Mouse (Mus musculus) MEL (cell line): Measurements from ENCODE around the gene Rhov. TPM values are rescaled to one million over a fixed set of nuclear protein-coding genes. Genes with fewer than 3 reads are reported as not detected.

Experiments used
- DNase-seq: peaks from one replicate; pipeline ENCODE4 v3.0.0; 2011; ENCODE audit warnings: low read depth, low spot score
- H3K27ac ChIP-seq: 2 replicates; pipeline ENCODE4 v1.5.1; 2012; ENCODE audit warnings: low read depth, mild to moderate bottlenecking, control low read depth, low read length, moderate library complexity; ENCODE audit not compliant: control insufficient read depth
- H3K27me3 ChIP-seq, 2 experiments: fragments of 150-350 bp in 1 of 2; sonication (generic) in 1 of 2; 2 replicates each; pipeline ENCODE4 v1.6.1; 2012; ENCODE audit warnings: low read length in 2 of 2, mild to moderate bottlenecking in 2 of 2, improper control_type of control experiment in 1 of 2, moderate library complexity in 1 of 2; ENCODE audit not compliant: insufficient read depth in 2 of 2, control insufficient read depth in 1 of 2
- H3K36me3 ChIP-seq, 2 experiments: 2 replicates each; pipeline ENCODE4 v1.6.1; 2012 to 2014; ENCODE audit warnings: low read length in 2 of 2, improper control_type of control experiment in 1 of 2, inconsistent platforms in 1 of 2, mild to moderate bottlenecking in 1 of 2; ENCODE audit not compliant: insufficient read depth in 2 of 2, control insufficient read depth in 1 of 2
- H3K4me1 ChIP-seq, 2 experiments: fragments of 150-350 bp in 1 of 2; sonication (generic) in 1 of 2; 2 replicates each; pipeline ENCODE4 v1.6.1; 2012; ENCODE audit warnings: low read length in 2 of 2, improper control_type of control experiment in 1 of 2, mild to moderate bottlenecking in 1 of 2; ENCODE audit not compliant: insufficient read depth in 2 of 2, control insufficient read depth in 1 of 2
- H3K4me3 ChIP-seq, 2 experiments: fragments of 150-350 bp in 1 of 2; sonication (generic) in 1 of 2; 2 replicates each; pipeline ENCODE4 v1.5.1; 2012; ENCODE audit warnings: low read depth in 2 of 2, low read length in 2 of 2, mild to moderate bottlenecking in 2 of 2, moderate library complexity in 2 of 2, control low read depth in 1 of 2, improper control_type of control experiment in 1 of 2; ENCODE audit not compliant: control insufficient read depth in 1 of 2, insufficient read depth in 1 of 2
- H3K79me2 ChIP-seq: 2 replicates; pipeline ENCODE4 v1.6.1; 2012; ENCODE audit warnings: mild to moderate bottlenecking, low read length, moderate library complexity; ENCODE audit not compliant: control insufficient read depth, poor library complexity, insufficient read depth
- H3K9ac ChIP-seq: 2 replicates; pipeline ENCODE4 v1.6.1; 2012; ENCODE audit warnings: low read depth, mild to moderate bottlenecking, control low read depth, low read length, moderate library complexity; ENCODE audit not compliant: control insufficient read depth, poor library complexity, severe bottlenecking
- H3K9me3 ChIP-seq: fragments of 150-350 bp; sonication (generic); replicated peaks from 2 replicates; pipeline ENCODE4 v1.6.1; 2012; ENCODE audit warnings: mild to moderate bottlenecking, low read length, improper control_type of control experiment, moderate library complexity; ENCODE audit not compliant: insufficient read depth
- BHLHE40 ChIP-seq: IDR thresholded peaks from 2 replicates; pipeline ENCODE4 v1.6.1; 2012; ENCODE audit warnings: low read depth, mild to moderate bottlenecking, inconsistent platforms, low read length, improper control_type of control experiment, borderline replicate concordance
- CHD1 ChIP-seq: IDR thresholded peaks from 2 replicates; pipeline ENCODE4 v1.6.1; 2012; ENCODE audit warnings: low read depth, mild to moderate bottlenecking, inconsistent platforms, low read length, improper control_type of control experiment
- CHD2 ChIP-seq: IDR thresholded peaks from 2 replicates; pipeline ENCODE4 v1.6.1; 2011; ENCODE audit warnings: low read length, improper control_type of control experiment
- E2F4 ChIP-seq: IDR thresholded peaks from 2 replicates; pipeline ENCODE4 v1.6.1; 2011; ENCODE audit warnings: low read depth, low read length, improper control_type of control experiment, borderline replicate concordance
- ELF1 ChIP-seq: IDR thresholded peaks from 2 replicates; pipeline ENCODE4 v1.6.1; 2014; ENCODE audit warnings: low read depth, mild to moderate bottlenecking, inconsistent platforms, low read length, improper control_type of control experiment, moderate library complexity
- EP300 ChIP-seq, 2 experiments: IDR thresholded peaks; 2 replicates each; pipeline ENCODE4 v1.6.1; 2011; ENCODE audit warnings: improper control_type of control experiment in 2 of 2, low read length in 2 of 2, low read depth in 1 of 2, mild to moderate bottlenecking in 1 of 2
- ETS1 ChIP-seq: IDR thresholded peaks from 2 replicates; pipeline ENCODE4 v1.6.1; 2012; ENCODE audit warnings: low read depth, mild to moderate bottlenecking, inconsistent platforms, low read length, improper control_type of control experiment, moderate library complexity
- GABPA ChIP-seq: IDR thresholded peaks from 2 replicates; pipeline ENCODE4 v1.6.1; 2012; ENCODE audit warnings: low read depth, mild to moderate bottlenecking, inconsistent platforms, low read length, improper control_type of control experiment, moderate library complexity
- GATA1 ChIP-seq: IDR thresholded peaks from 2 replicates; pipeline ENCODE4 v1.6.1; 2011; ENCODE audit warnings: low read depth, low read length, improper control_type of control experiment
- HCFC1 ChIP-seq: IDR thresholded peaks from 2 replicates; pipeline ENCODE4 v1.6.1; 2012; ENCODE audit warnings: low read depth, mild to moderate bottlenecking, inconsistent platforms, low read length, improper control_type of control experiment, moderate library complexity
- MAFK ChIP-seq: IDR thresholded peaks from 2 replicates; pipeline ENCODE4 v1.6.1; 2011; ENCODE audit warnings: low read depth, mild to moderate bottlenecking, low read length, improper control_type of control experiment, borderline replicate concordance
- MAX ChIP-seq: IDR thresholded peaks from 2 replicates; pipeline ENCODE4 v1.6.1; 2011; ENCODE audit warnings: low read length, improper control_type of control experiment
- MAZ ChIP-seq: IDR thresholded peaks from 2 replicates; pipeline ENCODE4 v1.6.1; 2012; ENCODE audit warnings: low read depth, mild to moderate bottlenecking, inconsistent platforms, low read length, improper control_type of control experiment
- MEF2A ChIP-seq: IDR thresholded peaks from 2 replicates; pipeline ENCODE4 v1.6.1; 2014; ENCODE audit warnings: low read depth, mild to moderate bottlenecking, inconsistent platforms, low read length, improper control_type of control experiment; ENCODE audit not compliant: poor library complexity, insufficient replicate concordance, severe bottlenecking; ENCODE audit errors: extremely low read depth
- MXI1 ChIP-seq: IDR thresholded peaks from 2 replicates; pipeline ENCODE4 v1.6.1; 2011; ENCODE audit warnings: mild to moderate bottlenecking, low read depth, low read length, improper control_type of control experiment
- MYC ChIP-seq: IDR thresholded peaks from 2 replicates; pipeline ENCODE4 v1.6.1; 2011; ENCODE audit warnings: low read depth, mild to moderate bottlenecking, low read length, improper control_type of control experiment, moderate library complexity
- NELFE ChIP-seq: IDR thresholded peaks from 2 replicates; pipeline ENCODE4 v1.6.1; 2011; ENCODE audit warnings: low read depth, low read length, improper control_type of control experiment
- POLR2AphosphoS2 ChIP-seq: IDR thresholded peaks from 2 replicates; pipeline ENCODE4 v1.6.1; 2011; ENCODE audit warnings: low read length, improper control_type of control experiment
- POLR2AphosphoS5 ChIP-seq: IDR thresholded peaks from 2 replicates; pipeline ENCODE4 v1.6.1; 2012; ENCODE audit warnings: low read depth, borderline replicate concordance, mild to moderate bottlenecking, inconsistent platforms, low read length, moderate library complexity, mixed read lengths
- RAD21 ChIP-seq: IDR thresholded peaks from 2 replicates; pipeline ENCODE4 v1.6.1; 2011; ENCODE audit warnings: mild to moderate bottlenecking, low read depth, low read length, improper control_type of control experiment
- RCOR1 ChIP-seq: IDR thresholded peaks from 2 replicates; pipeline ENCODE4 v1.6.1; 2012; ENCODE audit warnings: low read depth, mild to moderate bottlenecking, inconsistent platforms, low read length, improper control_type of control experiment
- SMC3 ChIP-seq: IDR thresholded peaks from 2 replicates; pipeline ENCODE4 v1.6.1; 2011; ENCODE audit warnings: low read depth, low read length, improper control_type of control experiment
- TAL1 ChIP-seq: IDR thresholded peaks from 2 replicates; pipeline ENCODE4 v1.6.1; 2012; ENCODE audit warnings: mild to moderate bottlenecking, inconsistent platforms, low read length, moderate library complexity, mixed read lengths
- TCF12 ChIP-seq: IDR thresholded peaks from 2 replicates; pipeline ENCODE4 v1.6.1; 2014; ENCODE audit warnings: low read depth, mild to moderate bottlenecking, inconsistent platforms, low read length, improper control_type of control experiment, moderate library complexity
- USF2 ChIP-seq, 2 experiments: IDR thresholded peaks; 2 replicates each; pipeline ENCODE4 v1.6.1; 2011 to 2012; ENCODE audit warnings: improper control_type of control experiment in 2 of 2, low read length in 2 of 2, borderline replicate concordance in 1 of 2, inconsistent platforms in 1 of 2, low read depth in 1 of 2, mild to moderate bottlenecking in 1 of 2; ENCODE audit not compliant: insufficient read depth in 1 of 2
- ZMIZ1 ChIP-seq: IDR thresholded peaks from 2 replicates; pipeline ENCODE4 v1.6.1; 2012; ENCODE audit warnings: low read depth, mild to moderate bottlenecking, inconsistent platforms, low read length, improper control_type of control experiment, moderate library complexity
- polyA plus RNA-seq, 2 experiments: library from polyadenylated mRNA; stranded (reverse) in 1 of 2; unstranded in 1 of 2; fragments of >175 nt in 1 of 2; fragments of >200 nt in 1 of 2; gene quantifications; 2 replicates each; pipeline versions ENCODE4 v1.2.1 to v1.2.4; 2012; ENCODE audit warnings: low replicate concordance in 2 of 2, low read depth in 1 of 2; ENCODE audit not compliant: insufficient read length in 2 of 2, insufficient read depth in 1 of 2, missing spikeins in 1 of 2
- total RNA-seq: library from RNA; depleted of rRNA; stranded (reverse); fragments of 300-350 nt; gene quantifications from 2 replicates; pipeline ENCODE4 v1.2.3, GENCODE M21; 2012

Gene Rhov
- total and polyA plus RNA-seq, 3 experiments: not detected

DNA sequence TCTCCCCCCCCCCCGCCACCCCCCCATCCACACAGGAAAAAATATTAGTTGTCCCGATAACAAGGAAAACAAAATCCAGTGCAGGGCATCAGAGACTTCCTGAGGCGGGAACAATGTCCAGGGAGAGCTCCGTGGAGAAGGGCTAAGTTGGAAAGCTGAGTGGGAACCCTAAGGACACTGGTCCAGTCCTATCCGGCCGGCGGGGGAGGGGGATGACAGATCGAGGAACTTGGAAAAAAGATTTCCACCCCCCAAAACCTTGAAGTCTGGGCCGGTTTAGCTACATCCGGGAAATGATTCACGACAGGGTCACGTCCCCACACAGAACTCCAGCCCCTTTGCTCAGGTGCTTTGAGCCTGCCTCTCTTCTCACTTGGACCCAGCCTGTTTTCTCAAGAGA is 40.5 kb upstream of the Rhov start:
- no peaks in the 10 kb centered on the region for H3K79me2 ChIP-seq
- DNase-seq: no peak
- no peak overlapping the region for H3K27ac ChIP-seq
- no peak for TF ChIP-seq POLR2AphosphoS5
- TF ChIP-seq MXI1: no peak
- TF ChIP-seq SMC3: no peak
- no peak for TF ChIP-seq NELFE
- TF ChIP-seq GABPA: no peak
- no peak for TF ChIP-seq E2F4
- no peak for TF ChIP-seq MYC
- TF ChIP-seq GATA1: no peak
- TF ChIP-seq POLR2AphosphoS2: no peak
- TF ChIP-seq CHD1: no peak
- no peak for TF ChIP-seq RCOR1
- TF ChIP-seq MAFK: no peak
- no peaks in the 10 kb centered on the region for H3K36me3 ChIP-seq
- H3K27me3 ChIP-seq: no peaks in the 10 kb centered on the region
- no peaks in the 10 kb centered on the region for H3K9me3 ChIP-seq
- H3K4me3 ChIP-seq: no peak overlapping the region
- no peak overlapping the region for H3K9ac ChIP-seq
- no peaks in the 10 kb centered on the region for H3K4me1 ChIP-seq

- Histone ChIP-seq H3K27me3 (no peaks in the 10 kb centered on the region), H3K36me3 (peaks cover 0 to 12% of the 10 kb centered on the region in 2 experiments; a peak in 2 of 4 replicates), H3K9me3 (no peaks in the 10 kb centered on the region), H3K27ac (no peak overlapping the region), H3K79me2 (no peaks in the 10 kb centered on the region), H3K4me1 (peaks cover under 1 to 19% of the 10 kb centered on the region in 2 experiments; a peak in 3 of 4 replicates), H3K9ac (no peak overlapping the region), H3K4me3 (no peak overlapping the region)
- TF ChIP-seq RAD21: no peak
- no peak for TF ChIP-seq HCFC1
- TF ChIP-seq MAZ: no peak
- TF ChIP-seq MAX: no peak
- DNase-seq: no peak
These were observed 33.7 kb upstream of the Rhov start for GRCm38 (mm10) chr2:119304798-119305208.

- Histone ChIP-seq H3K27me3 (no peaks in the 10 kb centered on the region), H3K4me1 (peaks cover 4 to 21% of the 10 kb centered on the region in 2 experiments; a peak in 3 of 4 replicates), H3K27ac (no peak overlapping the region), H3K36me3 (peaks cover 0 to 16% of the 10 kb centered on the region in 2 experiments; a peak in 2 of 4 replicates), H3K79me2 (no peaks in the 10 kb centered on the region), H3K4me3 (no peak overlapping the region), H3K9me3 (no peaks in the 10 kb centered on the region), H3K9ac (no peak overlapping the region)
- peak; percentile 58 for DNase-seq
- TF ChIP-seq ZMIZ1: no peak
- TF ChIP-seq RCOR1: peak; percentile 70
- TF ChIP-seq MEF2A: no peak
- TF ChIP-seq USF2 (IDR thresholded peaks at IDR 0.05; ENCODE audit: borderline replicate concordance in 1 of 2, insufficient read depth in 1 of 2, low read depth in 1 of 2, low read length in 2 of 2): no peak
- TF ChIP-seq ETS1: no peak
- TF ChIP-seq GATA1: peak; percentile 58; the same call in 1 of the 2 replicates
- peak; percentile 25; the same call in 1 of the 2 replicates for TF ChIP-seq BHLHE40
- TF ChIP-seq EP300 (IDR thresholded peaks at IDR 0.05; ENCODE audit: low read depth in 1 of 2, low read length in 2 of 2): peak; percentile 20 to 64; a peak in 1 of 4 replicates
- no peak for TF ChIP-seq ELF1
- peak; percentile 71 for TF ChIP-seq TAL1
- no peak for TF ChIP-seq CHD2
- TF ChIP-seq TCF12: peak; percentile 77
- no peak for TF ChIP-seq RAD21
These were observed 33.3 kb upstream of the Rhov start for GRCm38 (mm10) chr2:119304391-119304790.
